Mouse (Mus musculus) MN1 (cell line): Measurements from ENCODE around the gene Def6.
"Not testable (repeated sequence)": the region's sequence is repeated elsewhere in the genome, so short reads cannot be mapped to it uniquely, and the experiment has no call there.

Source experiments
- DNase-seq: peaks from one replicate; pipeline ENCODE4 v3.0.0-alpha.2; 2016; ENCODE audit warnings: low spot score

The Def6 gene

GRCm38 (mm10) chr17:28209457-28210110, 2.0 kb downstream of the Def6 start:
- DNase-seq: no peak

- no peak for DNase-seq
Measured at GRCm38 (mm10) chr17:28211921-28212341, 4.4 kb downstream of the Def6 start.

GRCm38 (mm10) chr17:28212391-28212790, 4.8 kb downstream of the Def6 start:
- DNase-seq: no peak

GRCm38 (mm10) chr17:28213236-28213635, 5.7 kb downstream of the Def6 start:
- DNase-seq: no peak

GRCm38 (mm10) chr17:28216791-28217190, 9.2 kb downstream of the Def6 start:
- DNase-seq: no peak

- no peak for DNase-seq
Measured at GRCm38 (mm10) chr17:28217721-28218649, 10.4 kb downstream of the Def6 start.

GRCm38 (mm10) chr17:28222463-28222862, 14.9 kb downstream of the Def6 start:
- DNase-seq: not testable (repeated sequence)

- peak; percentile 97 for DNase-seq
Measured at GRCm38 (mm10) chr17:28223561-28224391, 16.2 kb downstream of the Def6 start.

GRCm38 (mm10) chr17:28224615-28225014, 17.0 kb downstream of the Def6 start:
- no peak for DNase-seq

GRCm38 (mm10) chr17:28226014-28226413, 18.4 kb downstream of the Def6 start:
- DNase-seq: peak; percentile 93

- DNase-seq: no peak
Measured at GRCm38 (mm10) chr17:28230486-28230885, 22.9 kb downstream of the Def6 start.

- DNase-seq: no peak
Measured at GRCm38 (mm10) chr17:28231026-28231736, 23.6 kb downstream of the Def6 start.

GRCm38 (mm10) chr17:28232475-28233060, 25.0 kb downstream of the Def6 start, which contains the start of gene Ppard:
Gene Ppard, plus strand, starts transcription at chr17:28232700.
- DNase-seq: peak; percentile 98

- peak; percentile 32 for DNase-seq
Measured at GRCm38 (mm10) chr17:28233091-28233731, 25.6 kb downstream of the Def6 start.

- no peak for DNase-seq
Measured at GRCm38 (mm10) chr17:28234641-28235040, 27.1 kb downstream of the Def6 start.

- peak; percentile 50 for DNase-seq
Measured at GRCm38 (mm10) chr17:28235982-28236635, 28.5 kb downstream of the Def6 start.

- peak; percentile 37 for DNase-seq
Measured at GRCm38 (mm10) chr17:28236636-28237015, 29.0 kb downstream of the Def6 start.

GRCm38 (mm10) chr17:28237362-28237761, 29.8 kb downstream of the Def6 start:
- DNase-seq: no peak

- DNase-seq: no peak
Measured at GRCm38 (mm10) chr17:28237874-28238273, 30.3 kb downstream of the Def6 start.

- DNase-seq: no peak
Measured at GRCm38 (mm10) chr17:28240846-28241245, 33.3 kb downstream of the Def6 start.
